Mouse (Mus musculus): ENCODE data around the gene Cyp2t4. TPM values are rescaled to one million over a fixed set of nuclear protein-coding genes. Genes with fewer than 3 reads are reported as not detected.

Gene Cyp2t4
- total RNA-seq, 4 experiments from 2014 or later, result not detected

DNA sequence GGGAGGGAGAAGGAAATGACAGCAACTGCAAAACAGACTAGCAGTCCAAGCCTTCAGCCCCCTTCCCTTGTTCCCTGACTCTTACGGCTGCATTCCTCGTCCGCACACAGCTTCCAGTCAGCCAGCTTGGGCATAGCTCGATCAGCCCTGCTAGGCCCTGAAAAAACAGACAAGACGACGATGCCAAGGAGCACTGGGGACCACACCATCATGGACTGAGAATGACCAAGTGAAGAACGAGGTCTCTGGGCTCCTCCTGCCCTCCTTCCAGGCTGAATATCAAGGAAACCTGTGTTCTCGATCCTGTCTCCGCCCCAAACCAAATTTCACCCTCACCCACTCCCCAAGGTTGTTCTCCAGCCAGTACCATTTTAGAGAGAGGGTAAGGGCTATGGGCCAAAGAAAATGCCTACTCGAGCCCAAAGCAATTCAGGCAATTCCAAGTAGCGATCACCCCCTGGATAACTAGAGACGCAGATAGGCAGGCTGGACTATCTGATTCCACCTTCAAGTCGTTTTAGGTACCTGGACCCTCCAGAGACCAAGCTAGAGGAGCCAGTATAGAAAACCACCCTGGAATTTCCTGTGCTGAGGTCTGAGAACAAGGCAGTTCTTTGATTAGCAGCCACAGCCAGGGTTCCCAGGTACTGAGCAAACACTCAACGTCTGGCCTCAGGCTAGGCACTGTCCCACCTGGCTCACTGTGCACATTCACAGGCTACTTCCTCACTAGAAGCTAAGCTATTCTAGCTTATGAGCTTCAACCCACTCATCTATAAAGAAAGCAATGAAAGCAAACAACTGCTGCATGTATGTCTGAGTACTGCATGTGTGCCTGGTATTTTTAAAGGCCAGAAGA lies 27.6 kb downstream of the Cyp2t4 start, which contains the start of the genes Gm21983 and Mia:
TSS of gene Gm21983 (minus strand) at position 250 of the 859 bp plus-strand sequence.
TSS of gene Mia (minus strand) at position 321 of the 859 bp plus-strand sequence.
- no peak for DNase-seq (ENCODE audit: low spot score in 2 of 2)

DNA sequence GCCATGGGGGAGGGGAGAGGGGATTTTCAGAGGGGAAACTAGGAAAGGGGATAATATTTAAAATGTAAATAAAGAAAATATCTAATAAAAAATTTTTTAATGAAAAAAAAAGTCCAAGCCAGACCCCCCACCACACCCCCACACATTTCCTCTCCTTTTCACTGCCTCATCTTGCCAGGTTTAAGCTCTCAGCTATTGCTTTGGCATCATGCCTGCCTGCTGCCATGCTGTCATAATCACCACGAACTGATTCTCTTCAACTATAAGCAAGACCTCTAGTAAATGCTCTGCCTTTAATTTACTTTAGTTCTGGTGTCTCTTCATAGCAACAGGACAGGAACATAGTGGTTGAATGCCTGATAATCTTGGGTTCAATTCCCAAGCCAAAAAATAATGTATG lies 29.0 kb downstream of the Cyp2t4 start:
- DNase-seq (ENCODE audit: low spot score in 2 of 2), result no peak

DNA sequence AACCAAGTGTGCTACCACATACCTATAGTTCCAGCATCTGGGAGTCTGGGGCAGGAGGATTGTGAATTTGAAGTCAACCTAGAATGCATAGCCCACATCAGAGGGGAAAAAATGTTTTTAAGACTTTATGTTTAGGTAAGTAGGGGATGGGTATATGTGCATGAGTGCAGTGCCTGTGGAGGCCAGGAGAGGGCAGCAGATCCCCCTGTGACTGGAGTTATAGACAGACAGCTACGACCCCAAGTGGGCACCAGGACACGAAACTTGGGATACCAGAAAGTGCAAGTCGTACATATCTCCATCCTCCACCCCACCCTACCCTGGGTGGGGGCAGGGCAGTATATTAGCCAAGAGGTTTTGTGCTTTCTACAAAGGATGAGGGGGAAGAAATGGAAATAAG lies 31.4 kb downstream of the Cyp2t4 start:
- DNase-seq (ENCODE audit: low spot score in 2 of 2), result no peak

GRCm38 (mm10) chr7:27185986-27186385 lies 32.5 kb downstream of the Cyp2t4 start:
- no peak for DNase-seq (ENCODE audit: low spot score in 2 of 2)

DNA sequence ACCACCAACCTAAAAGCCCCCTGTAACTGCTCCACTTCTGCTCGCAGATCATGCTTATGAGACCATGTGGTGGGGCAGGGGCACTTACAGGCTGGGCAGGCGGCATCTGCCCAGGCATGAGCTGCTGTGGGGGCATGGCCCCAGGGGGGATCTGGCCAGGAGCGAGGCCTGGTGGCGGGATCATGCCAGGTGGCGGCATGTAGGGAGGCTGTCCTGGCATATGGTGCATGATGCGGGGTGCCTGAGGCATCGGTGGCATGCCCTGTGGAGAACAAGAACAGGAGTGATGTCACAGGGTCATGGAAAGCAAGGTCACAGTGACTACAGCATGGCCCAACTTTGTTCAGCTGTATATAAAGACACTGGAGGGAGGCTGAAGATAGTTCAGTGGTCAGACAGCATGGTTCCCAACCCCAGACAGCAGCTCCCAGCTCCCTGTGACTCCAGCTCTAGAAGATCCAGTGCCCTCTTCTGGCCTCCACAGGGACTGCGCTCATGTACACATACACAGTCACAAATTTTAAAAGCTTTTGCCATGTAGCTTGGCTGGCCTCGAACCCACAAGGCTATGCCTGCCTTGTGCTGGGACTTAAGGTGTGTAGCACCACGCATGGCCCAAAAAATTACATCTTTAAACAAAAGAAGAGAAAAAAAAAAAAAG lies 35.9 kb downstream of the Cyp2t4 start:
- DNase-seq (ENCODE audit: low spot score in 2 of 2), result no peak

GRCm38 (mm10) chr7:27192434-27192833 lies 38.9 kb downstream of the Cyp2t4 start:
- no peak for DNase-seq (ENCODE audit: low spot score in 2 of 2)

- no peak for DNase-seq (ENCODE audit: low spot score in 2 of 2)
Measured at GRCm38 (mm10) chr7:27193731-27194130, 40.2 kb downstream of the Cyp2t4 start.

DNA sequence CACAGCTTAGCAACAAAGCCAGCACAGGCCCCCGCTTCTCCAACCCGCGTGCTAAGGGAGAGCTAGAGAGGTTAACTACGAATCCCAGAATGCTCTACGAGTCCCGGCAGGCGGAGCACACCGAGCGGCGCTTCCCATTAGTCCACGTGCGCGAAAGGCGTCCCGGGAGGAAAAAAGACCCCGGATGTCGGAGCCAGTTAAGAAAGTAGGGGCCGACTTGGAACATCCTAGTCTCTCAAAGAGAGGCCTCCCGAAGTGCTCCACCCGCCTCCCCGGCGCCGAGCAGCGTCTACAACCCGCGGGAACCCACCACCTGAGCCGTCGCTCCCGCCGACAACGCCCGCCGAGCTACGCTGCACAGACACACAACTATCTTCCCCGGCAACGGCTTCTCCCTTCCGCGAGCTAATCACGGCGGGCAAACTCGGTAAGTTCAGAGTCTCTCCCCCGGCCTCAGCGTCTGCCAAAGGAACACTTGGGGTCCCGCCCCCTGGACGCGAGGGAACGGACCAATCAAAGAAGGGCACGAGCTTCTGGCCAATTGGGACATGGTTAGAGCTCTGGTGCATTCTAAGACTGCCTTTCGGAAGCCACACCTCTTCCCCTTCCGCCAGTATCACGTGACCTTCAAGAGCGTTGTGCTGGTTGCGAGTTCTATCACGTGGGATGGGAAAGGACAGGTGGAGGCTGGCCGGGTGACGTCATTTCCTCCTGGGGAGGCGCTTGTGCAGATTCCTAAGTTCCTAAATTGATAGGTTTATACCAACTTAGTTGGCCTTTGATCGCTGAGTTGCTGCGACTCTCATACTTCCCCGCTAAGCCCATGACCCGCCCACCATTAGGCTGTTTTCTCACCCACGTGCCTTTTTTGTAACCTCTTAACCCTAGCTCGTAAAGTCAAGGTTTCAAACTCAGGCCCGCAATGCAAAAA lies 42.4 kb downstream of the Cyp2t4 start, which contains the start of the genes BC024978 and Snrpa:
TSS of gene BC024978 (plus strand) at position 101 of the 931 bp plus-strand sequence.
TSS of gene Snrpa (minus strand) at position 591 of the 931 bp plus-strand sequence.
- peak; percentile 98 for DNase-seq (ENCODE audit: low spot score in 2 of 2)

DNA sequence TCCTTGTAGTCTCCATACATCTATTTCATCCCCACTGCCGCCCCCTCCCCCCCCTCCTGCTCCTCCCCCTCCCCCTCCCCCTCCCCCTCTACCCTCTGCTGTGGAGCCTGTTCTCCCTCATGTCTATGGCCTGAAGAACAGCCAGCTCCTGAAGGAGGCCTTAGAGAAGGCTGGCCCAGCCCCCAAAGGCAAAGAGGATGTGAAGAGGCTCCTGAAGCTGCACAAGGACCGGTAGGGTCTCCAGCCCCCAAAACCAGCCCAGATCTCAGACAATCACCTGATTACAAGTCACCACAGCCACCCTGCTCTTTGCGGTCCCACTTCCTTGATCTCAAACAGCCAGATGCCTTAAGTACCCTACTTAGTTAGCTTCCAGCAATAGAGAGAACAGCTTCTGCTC lies 43.6 kb downstream of the Cyp2t4 start:
- no peak for DNase-seq (ENCODE audit: low spot score in 2 of 2)

DNA sequence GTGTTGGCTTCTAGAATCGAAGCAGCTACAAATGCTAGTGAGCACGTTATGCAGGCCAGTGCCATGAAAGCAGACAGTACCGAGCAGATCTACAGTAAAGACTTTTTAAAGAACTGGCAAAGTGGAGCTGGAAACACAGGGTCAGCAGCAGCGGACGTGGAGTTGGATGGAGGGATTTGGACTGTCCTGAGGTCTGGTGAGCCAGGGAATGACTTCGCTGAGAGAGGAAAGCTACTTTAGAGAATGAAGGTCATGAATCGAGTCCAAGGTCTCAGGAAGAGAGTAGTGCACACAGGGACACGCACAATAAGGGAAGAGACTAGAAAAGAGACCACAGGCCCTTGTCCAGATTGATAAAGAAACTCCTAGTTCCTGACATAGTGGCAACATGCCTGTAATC lies 44.1 kb downstream of the Cyp2t4 start:
- no peak for DNase-seq (ENCODE audit: low spot score in 2 of 2)

DNA sequence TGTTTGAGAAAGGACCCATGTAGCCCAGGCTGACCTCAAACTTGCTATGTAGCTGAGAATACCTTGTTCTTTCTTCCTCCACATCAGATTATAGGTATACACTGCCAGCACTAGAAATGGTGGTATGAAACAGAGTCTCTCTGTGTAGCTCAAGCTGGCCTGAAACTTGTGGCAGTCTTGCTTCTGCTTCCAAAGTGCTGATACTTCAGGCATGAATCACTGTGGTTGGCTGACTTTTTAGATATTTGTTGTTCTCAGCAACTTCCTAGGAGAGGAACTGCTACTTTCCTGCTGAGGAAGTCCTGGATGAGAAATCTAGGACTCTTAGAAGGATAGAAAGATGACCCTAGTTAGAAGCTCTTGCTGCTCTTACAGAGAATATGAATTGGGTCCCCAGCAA lies 44.8 kb downstream of the Cyp2t4 start:
- DNase-seq (ENCODE audit: low spot score in 2 of 2), result no peak

DNA sequence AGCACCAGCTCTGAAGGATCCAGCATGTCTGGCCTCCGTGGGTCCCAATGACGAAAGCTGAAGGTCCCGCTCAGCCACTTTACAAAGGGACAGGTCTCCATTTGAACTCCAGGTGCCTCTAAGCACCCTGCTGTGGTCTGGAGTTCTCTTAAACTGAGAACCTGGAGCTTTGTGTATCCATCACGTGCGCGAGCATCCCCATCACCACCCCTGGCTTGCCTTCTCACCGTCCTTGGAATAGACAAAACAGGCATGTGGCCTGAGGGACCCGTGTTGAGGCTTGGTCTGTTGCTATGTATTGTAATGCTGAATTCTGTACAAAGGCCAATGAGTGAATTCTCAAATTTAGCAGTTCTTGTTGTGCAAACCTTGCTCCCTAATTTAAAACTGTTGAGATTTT lies 45.3 kb downstream of the Cyp2t4 start:
- no peak for DNase-seq (ENCODE audit: low spot score in 2 of 2)

DNA sequence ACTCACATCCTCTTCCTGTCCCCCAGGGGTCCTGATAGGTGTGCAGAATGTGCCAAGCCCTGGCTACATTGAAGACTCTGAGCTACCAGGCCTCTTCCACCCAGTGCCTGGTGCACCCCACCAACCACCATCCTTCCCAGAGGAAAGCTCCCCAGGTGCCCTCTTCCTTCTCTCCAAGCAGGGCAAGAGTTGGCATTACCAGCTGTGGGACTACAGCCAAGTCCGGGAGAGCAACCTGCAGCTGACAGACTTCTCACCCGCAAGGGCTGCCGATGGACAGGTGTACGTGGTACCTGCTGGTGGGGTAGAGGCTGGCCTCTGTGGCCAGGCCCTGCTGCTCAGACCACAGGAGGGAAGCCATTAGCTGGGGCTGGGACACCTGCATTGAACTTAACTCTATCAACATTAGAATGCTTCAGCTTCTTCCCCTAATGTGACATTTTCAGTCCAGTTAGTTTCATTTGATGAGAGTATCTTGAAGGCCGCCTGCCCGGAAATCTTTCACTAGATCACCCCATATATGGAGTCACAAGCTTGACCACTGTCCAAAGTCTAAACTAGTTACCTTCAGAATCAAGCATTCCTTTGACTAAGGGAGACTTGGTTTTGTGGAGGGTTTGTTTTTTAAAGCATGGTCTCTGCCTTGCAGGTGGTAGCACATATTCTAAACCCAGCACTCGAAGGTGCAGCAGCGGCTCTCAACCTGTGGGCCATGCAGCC lies 50.4 kb downstream of the Cyp2t4 start:
- no peak for DNase-seq (ENCODE audit: low spot score in 2 of 2)

Small RNAs within 50 kb of the gene (microRNA-seq; reads per million reads assigned to microRNA genes)
- gene Mir1191, result not detected
- not detected for gene Mir3101

Other genes with a start within 250 kb of the Cyp2t4 start
- gene Cyp2a22, start 214.3 kb upstream of the Cyp2t4 start, total RNA-seq (2022), result not detected
- gene Cyp2a12, start 124.6 kb upstream of the Cyp2t4 start, total RNA-seq (2022), result under 1 TPM in 1 of 4 experiments, not detected in 3; 0.40 TPM
- gene Cyp2f2, start 33.8 kb upstream of the Cyp2t4 start, total RNA-seq (2022), result 1 to 10 TPM in 2 of 4 experiments, under 1 TPM in 2; 0.34 to 1.2 (median 0.77) TPM
- 100 to 1,000 TPM; 119 to 120 (median 119) TPM for gene Egln2, start 13.1 kb downstream of the Cyp2t4 start, total RNA-seq (2022)
- gene Rab4b, start 25.2 kb downstream of the Cyp2t4 start, total RNA-seq (2022), result 1 to 10 TPM; 4.3 to 5.8 (median 4.7) TPM
- gene Gm21983, start 27.4 kb downstream of the Cyp2t4 start, total RNA-seq (2022), result not detected
- gene Mia, start 27.4 kb downstream of the Cyp2t4 start, total RNA-seq (2022), result under 1 TPM in 1 of 4 experiments, not detected in 3; 0.75 TPM
- gene BC024978, start 42.1 kb downstream of the Cyp2t4 start, total RNA-seq (2022), result 10 to 100 TPM; 13.2 to 20.5 (median 15.1) TPM
- 10 to 100 TPM; 27.9 to 32.9 (median 31.6) TPM for gene Snrpa, start 42.6 kb downstream of the Cyp2t4 start, total RNA-seq (2022)
- 1 to 10 TPM; 3.5 to 4.6 (median 3.7) TPM for gene Itpkc, start 74.9 kb downstream of the Cyp2t4 start, total RNA-seq (2022)
- gene Coq8b, start 79.3 kb downstream of the Cyp2t4 start, total RNA-seq (2022), result 1 to 10 TPM; 2.6 to 3.3 (median 3.0) TPM
- 1 to 10 TPM; 1.5 to 3.4 (median 2.2) TPM for gene Numbl, start 104.7 kb downstream of the Cyp2t4 start, total RNA-seq (2022)
- gene Ltbp4, start 184.0 kb downstream of the Cyp2t4 start, total RNA-seq (2022), result 10 to 100 TPM; 33.6 to 50.3 (median 43.1) TPM
- gene Shkbp1, start 202.3 kb downstream of the Cyp2t4 start, total RNA-seq (2022), result 1 to 10 TPM; 1.8 to 3.9 (median 2.7) TPM
- gene Gm20479, start 203.7 kb downstream of the Cyp2t4 start, total RNA-seq (2022), result under 1 TPM in 1 of 4 experiments, not detected in 3; 0.53 TPM